Mouse (Mus musculus): Measurements from ENCODE around the gene Cep104. TPM values are rescaled to one million over a fixed set of nuclear protein-coding genes. Genes with fewer than 3 reads are reported as not detected.

The Cep104 gene
- total RNA-seq, 4 experiments from 2014 or later = 29.6 to 39.3 (median 33.0) TPM

- no peak for DNase-seq (ENCODE audit: low spot score in 2 of 2)
Observed at GRCm38 (mm10) chr4:153992715-153993114, 17.7 kb downstream of the Cep104 start.

GRCm38 (mm10) chr4:153993505-153993904, 18.5 kb downstream of the Cep104 start:
- no peak for DNase-seq (ENCODE audit: low spot score in 2 of 2)

- DNase-seq (ENCODE audit: low spot score in 2 of 2) = no peak
Observed at GRCm38 (mm10) chr4:154005488-154005887, 30.5 kb downstream of the Cep104 start.

DNA sequence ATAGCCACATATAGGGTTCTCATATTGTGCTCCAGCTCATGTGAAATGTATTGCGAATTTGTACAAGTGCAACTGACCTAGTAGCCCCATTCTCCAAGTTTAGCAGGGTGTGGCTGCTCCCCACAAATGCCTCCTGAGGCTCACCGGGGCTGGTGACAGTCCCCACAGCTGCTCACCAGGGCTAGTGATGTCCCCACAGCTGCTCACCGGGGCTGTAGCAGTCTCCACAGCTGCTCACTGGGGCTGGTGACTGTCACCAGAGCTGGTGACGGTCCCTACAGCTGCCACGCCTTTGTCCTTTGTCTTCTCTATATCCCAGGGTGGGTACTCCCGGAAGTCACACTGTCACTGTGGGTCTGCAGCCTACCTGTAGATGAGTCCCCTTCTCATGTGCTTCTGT, 31.3 kb downstream of the Cep104 start:
- no peak for DNase-seq (ENCODE audit: low spot score in 2 of 2)

DNA sequence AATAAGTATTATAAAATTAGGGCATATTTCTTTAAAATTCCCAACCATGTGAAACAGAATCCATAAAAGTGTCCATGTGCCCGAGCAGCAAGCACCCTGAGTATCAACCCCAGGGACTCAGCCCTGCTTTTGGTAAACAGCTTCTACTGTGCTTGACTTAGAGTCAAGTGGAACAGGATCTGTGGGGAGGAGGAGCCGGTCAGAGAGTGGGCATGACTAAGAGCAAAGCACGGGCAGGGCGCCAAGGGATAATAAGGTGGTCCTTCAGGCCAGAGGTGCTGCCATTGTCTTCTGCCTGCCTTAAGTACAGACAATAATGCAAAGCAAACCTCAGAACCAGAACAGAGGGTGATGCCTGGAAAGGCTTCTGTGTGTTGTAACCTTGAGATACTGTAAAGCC, 32.8 kb downstream of the Cep104 start:
- DNase-seq (ENCODE audit: low spot score in 2 of 2) = no peak

DNA sequence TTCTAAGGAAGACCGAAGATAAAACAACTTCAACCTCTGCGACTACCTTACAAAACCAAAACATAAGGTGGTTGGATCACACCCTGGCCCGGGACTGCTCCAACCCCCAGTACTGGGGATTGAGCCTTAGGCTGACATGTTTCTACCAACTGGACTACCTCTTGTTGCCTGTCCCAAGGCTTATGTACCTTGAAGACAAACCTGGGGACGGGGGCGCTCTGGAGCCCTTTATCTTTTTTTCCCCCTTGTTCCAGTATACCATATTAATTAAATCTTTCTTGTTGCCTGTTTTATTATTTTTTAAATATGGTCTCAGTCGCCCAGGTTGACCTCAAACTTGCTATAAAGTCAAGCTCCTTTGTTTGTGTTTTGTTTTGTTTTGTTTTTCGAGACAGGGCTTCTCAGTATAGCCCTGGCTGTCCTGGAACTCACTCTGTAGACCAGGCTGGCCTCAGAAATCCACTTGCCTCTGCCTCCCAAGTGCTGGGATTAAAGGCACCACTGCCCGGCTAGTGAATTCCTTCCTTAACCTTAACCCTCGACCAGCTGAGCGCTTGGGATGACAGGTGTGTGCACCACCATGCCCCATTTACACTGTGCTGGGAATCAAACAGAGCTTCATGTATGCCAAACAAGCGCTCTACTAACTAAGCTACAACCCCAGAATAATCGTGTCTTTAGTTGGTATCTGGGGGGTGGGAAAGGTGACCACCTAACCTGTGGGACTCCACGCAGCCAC, 36.1 kb downstream of the Cep104 start:
- DNase-seq (ENCODE audit: low spot score in 2 of 2) = no peak

GRCm38 (mm10) chr4:154011646-154012089, 36.7 kb downstream of the Cep104 start, which contains the start of gene Lrrc47:
Gene Lrrc47, plus strand, starts transcription at chr4:154011731.
- peak; percentile 69 to 83 for DNase-seq (ENCODE audit: low spot score in 2 of 2)

- DNase-seq (ENCODE audit: low spot score in 2 of 2) = no peak
Observed at GRCm38 (mm10) chr4:154012132-154012882, 37.3 kb downstream of the Cep104 start.

- no peak for DNase-seq (ENCODE audit: low spot score in 2 of 2)
Observed at GRCm38 (mm10) chr4:154015476-154015875, 40.5 kb downstream of the Cep104 start.

DNA sequence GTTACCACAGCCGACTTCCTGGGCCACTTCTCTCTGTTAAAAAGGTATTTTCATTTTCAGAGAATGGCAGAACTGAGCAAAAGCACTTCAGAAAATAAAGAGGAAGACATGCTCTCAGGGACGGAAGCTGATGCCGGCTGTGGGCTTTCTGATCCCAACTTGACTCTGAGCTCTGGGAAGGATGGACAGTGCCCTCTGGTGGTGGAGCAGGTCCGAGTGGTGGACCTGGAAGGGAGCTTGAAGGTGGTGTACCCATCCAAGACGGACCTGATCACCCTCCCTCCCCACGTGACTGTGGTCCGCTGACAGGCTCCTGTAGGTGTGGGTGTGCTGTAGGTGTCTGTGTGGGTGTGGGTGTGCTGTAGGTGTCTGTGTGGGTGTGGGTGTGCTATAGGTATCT, 44.6 kb downstream of the Cep104 start:
- DNase-seq (ENCODE audit: low spot score in 2 of 2) = peak in 1 of 2 experiments; percentile 44

- DNase-seq (ENCODE audit: low spot score in 2 of 2) = no peak
Observed at GRCm38 (mm10) chr4:154021432-154021831, 46.4 kb downstream of the Cep104 start.

- peak in 1 of 2 experiments; percentile 34 for DNase-seq (ENCODE audit: low spot score in 2 of 2)
Observed at GRCm38 (mm10) chr4:154022407-154022806, 47.4 kb downstream of the Cep104 start.

DNA sequence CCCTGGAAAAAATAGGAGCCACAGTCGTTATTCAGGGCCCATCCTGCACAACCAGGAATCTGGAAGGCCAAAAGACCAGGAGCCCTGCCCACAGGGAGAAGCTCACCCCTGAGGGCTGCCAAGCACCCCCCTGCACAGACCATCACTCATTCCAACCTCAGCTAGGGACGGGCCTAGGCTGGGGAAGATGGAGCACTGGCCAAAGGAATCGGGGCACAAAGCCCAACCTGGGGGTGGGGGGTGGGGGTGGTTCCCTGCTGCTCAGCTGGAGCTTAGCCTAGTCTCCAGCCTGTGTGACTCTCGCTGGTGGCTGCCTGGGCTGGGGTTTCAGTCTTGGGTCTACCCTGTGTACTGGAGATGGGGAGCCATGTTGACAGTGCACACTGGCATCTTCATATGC, 47.9 kb downstream of the Cep104 start:
- no peak for DNase-seq (ENCODE audit: low spot score in 2 of 2)

GRCm38 (mm10) chr4:154023754-154024601, 49.0 kb downstream of the Cep104 start:
- DNase-seq (ENCODE audit: low spot score in 2 of 2) = peak in 1 of 2 experiments; percentile 54

GRCm38 (mm10) chr4:154024729-154025521, 49.9 kb downstream of the Cep104 start:
- no peak for DNase-seq (ENCODE audit: low spot score in 2 of 2)

- peak in 1 of 2 experiments; percentile 67 for DNase-seq (ENCODE audit: low spot score in 2 of 2)
Observed at GRCm38 (mm10) chr4:154025641-154026440, 50.8 kb downstream of the Cep104 start, which contains the start of gene Smim1. Gene Smim1, minus strand, starts transcription at chr4:154026230.

DNA sequence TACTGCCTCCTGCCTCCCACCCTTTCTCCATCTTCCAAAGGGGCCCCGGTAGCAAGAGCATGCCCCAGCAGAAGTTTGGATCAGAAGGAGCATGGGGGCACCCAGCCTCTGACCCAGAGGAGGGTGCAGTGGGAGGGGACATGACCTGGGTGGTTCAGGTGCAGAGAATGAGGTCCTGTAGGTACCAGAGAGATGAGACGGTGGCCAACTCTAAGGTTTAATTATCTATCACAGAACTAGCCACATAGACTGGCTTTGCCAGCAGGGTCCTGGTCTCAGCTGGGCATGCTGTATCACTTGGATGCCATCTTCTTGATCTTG, 51.4 kb downstream of the Cep104 start:
- no peak for DNase-seq (ENCODE audit: low spot score in 2 of 2)

DNA sequence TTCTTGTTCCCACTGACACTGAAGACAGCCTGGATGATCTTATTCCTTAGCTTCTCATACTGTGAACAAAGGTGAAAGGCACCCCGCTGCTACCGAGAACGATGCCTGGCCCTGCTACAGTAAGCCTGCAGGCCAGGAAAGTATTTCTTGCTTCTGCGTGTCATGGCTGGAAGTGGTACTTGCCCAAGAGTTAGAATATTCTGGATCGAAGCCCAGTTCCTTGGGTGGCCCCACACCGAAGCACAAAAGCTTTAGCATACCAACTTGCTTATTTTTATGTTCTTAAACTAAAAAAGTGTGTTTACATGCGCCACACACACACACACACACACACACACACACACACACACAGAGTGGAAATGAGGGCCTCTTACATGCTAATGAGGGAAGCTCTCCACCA, 53.1 kb downstream of the Cep104 start:
- DNase-seq (ENCODE audit: low spot score in 2 of 2) = no peak

DNA sequence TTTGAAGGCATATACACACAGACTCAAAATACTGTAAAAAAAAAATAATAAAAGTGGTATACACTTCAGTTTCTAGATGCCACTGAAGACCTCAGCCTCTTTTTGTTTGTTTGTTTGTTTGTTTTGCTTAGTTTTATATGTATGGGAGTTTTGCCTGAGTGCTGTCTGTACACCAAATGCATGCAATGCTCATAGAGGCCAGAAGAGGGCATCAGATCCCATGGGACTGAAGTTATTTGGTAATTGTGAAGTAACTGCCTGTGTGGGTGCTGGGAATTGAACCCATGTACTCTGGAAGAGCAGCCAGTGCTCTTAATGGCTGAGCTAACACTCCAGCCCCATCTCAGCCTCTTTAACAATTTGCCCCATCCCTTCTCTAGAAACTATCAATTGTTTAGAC, 53.7 kb downstream of the Cep104 start:
- no peak for DNase-seq (ENCODE audit: low spot score in 2 of 2)

DNA sequence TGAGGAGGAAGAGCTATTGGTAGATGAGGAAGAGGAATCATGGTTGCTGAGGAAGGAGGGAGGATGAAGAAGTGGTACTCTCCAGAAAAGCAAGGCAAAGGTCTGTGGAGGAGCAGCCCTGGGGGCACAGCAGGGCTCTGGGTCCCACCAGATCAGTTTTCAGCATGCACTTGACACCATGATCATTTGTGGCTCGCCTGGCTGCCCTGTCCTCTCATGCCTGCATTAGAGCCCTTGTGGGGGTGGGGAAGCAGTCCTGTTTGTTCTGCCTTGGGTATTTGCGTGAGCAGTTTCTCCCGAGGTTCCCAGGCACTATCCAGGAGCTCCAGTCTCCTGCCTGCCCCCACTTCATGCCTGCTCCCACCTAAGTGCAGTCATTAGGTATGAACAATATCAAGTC, 62.1 kb downstream of the Cep104 start:
- no peak for DNase-seq (ENCODE audit: low spot score in 2 of 2)
